In genomic region chr2:27071137-27071536, GRCm38 (mm10) we compare ENCODE assay signal across 9 mouse cellular contexts. TPM values are rescaled to one million over a fixed set of nuclear protein-coding genes. Genes with fewer than 3 reads are reported as not detected.
A peak's percentile ranks its signal among the peaks of the same experiment; 100 is the strongest.
DNase-seq lines count a peak whose midpoint lies in the region; ATAC-seq lines count a peak whose summit lies in the region.
"Had no signal": no experiment of that assay in that cellular context is flagged by ENCODE, and none has a peak within 500 bp of the region (broad histone marks: within the 10 kb centered on the region; RNA-seq: fewer than 3 reads in every experiment).

No protein-coding gene starts in this region.

- intact Hi-C loops in gastrocnemius, postnatal 36 days (cut with DNase I): no loop called here

- no peak overlapping the region for H3K4me3 ChIP-seq in hindbrain, embryonic 10.5 days
- H3K4me3 ChIP-seq in hindbrain, embryonic 11.5 days (ENCODE audit: low read depth, low read length): no peak overlapping the region
- no peak overlapping the region for H3K4me3 ChIP-seq in limb, embryonic 10.5 days

- no peak overlapping the region for H3K9ac ChIP-seq in hindbrain, embryonic 11.5 days (ENCODE audit: low read depth, low read length)

- no peaks in the 10 kb centered on the region for H3K9me3 ChIP-seq in hindbrain, embryonic 10.5 days
- no peaks in the 10 kb centered on the region for H3K9me3 ChIP-seq in hindbrain, embryonic 11.5 days (ENCODE audit: control insufficient read depth, low read length)
- no peaks in the 10 kb centered on the region for H3K9me3 ChIP-seq in limb, embryonic 10.5 days (replicated peaks)
- H3K9me3 ChIP-seq: G1E had no signal

- WGBS in hindbrain, embryonic 10.5 days: 61% methylated on average over 4 of the region's 4 CpGs
- WGBS in hindbrain, embryonic 11.5 days: 54% methylated on average over 4 of the region's 4 CpGs
- WGBS in limb, embryonic 10.5 days: 57% methylated on average over 4 of the region's 4 CpGs

- no peaks in the 10 kb centered on the region for H3K36me3 ChIP-seq in hindbrain, embryonic 10.5 days
- H3K36me3 ChIP-seq in hindbrain, embryonic 11.5 days (ENCODE audit: control insufficient read depth, insufficient read depth, low read length): no peaks in the 10 kb centered on the region
- H3K36me3 ChIP-seq in limb, embryonic 10.5 days: no peaks in the 10 kb centered on the region
- H3K36me3 ChIP-seq: G1E had no signal

- H3K27me3 ChIP-seq in hindbrain, embryonic 10.5 days (ENCODE audit: insufficient read depth, poor library complexity, severe bottlenecking): peaks cover 33% of the 10 kb centered on the region; the same call in 1 of the 2 replicates
- H3K27me3 ChIP-seq in hindbrain, embryonic 11.5 days (ENCODE audit: control insufficient read depth, insufficient read depth, low read length): no peaks in the 10 kb centered on the region
- no peaks in the 10 kb centered on the region for H3K27me3 ChIP-seq in limb, embryonic 10.5 days (ENCODE audit: low read depth, poor library complexity, severe bottlenecking)

- peak overlapping the region; percentile 53; the same call in 1 of the 2 replicates for H3K27ac ChIP-seq in hindbrain, embryonic 10.5 days
- no peak overlapping the region for H3K27ac ChIP-seq in hindbrain, embryonic 11.5 days (ENCODE audit: low read depth, low read length)
- H3K27ac ChIP-seq in limb, embryonic 10.5 days: peak overlapping the region; percentile 84

- ATAC-seq in hindbrain, embryonic 11.5 days (ENCODE audit: low FRiP score): no peak

- DNase-seq in hindbrain, embryonic 10.5 days (ENCODE audit: low spot score): no peak
- no peak for DNase-seq in hindbrain, embryonic 11.5 days (ENCODE audit: low spot score)
- peak; percentile 51 to 62 for DNase-seq in adrenal gland, adult 18-20 months (ENCODE audit: low spot score in 2 of 2)
- peak; percentile 35 to 61 for DNase-seq in gastrocnemius, postnatal 36 days
- peak; percentile 63 for DNase-seq in kidney, adult 9 months
- no peak for DNase-seq in limb, embryonic 10.5 days (ENCODE audit: low spot score)
- DNase-seq in right cerebral cortex, postnatal 14 days: peak; percentile 97
- no peak for DNase-seq in T-cell, adult 2 months (ENCODE audit: low spot score)

- no peak overlapping the region for H3K4me2 ChIP-seq in hindbrain, embryonic 11.5 days (replicated peaks; ENCODE audit: low read depth, low read length)

- peaks cover 40% of the 10 kb centered on the region for H3K4me1 ChIP-seq in hindbrain, embryonic 10.5 days (replicated peaks)
- peaks cover 3% of the 10 kb centered on the region; the same call in 1 of the 2 replicates for H3K4me1 ChIP-seq in hindbrain, embryonic 11.5 days (replicated peaks; ENCODE audit: control insufficient read depth, insufficient read depth, low read length)
- H3K4me1 ChIP-seq in limb, embryonic 10.5 days: peaks cover 57% of the 10 kb centered on the region

RNA-seq across cellular contexts. Expression of gene Mymk, which starts 0.8 kb away (rescaled TPM):
- polyA plus RNA-seq in hindbrain, embryonic 10.5 days (2016; fragmentation: Nextera tagmentation; extraction: Ambion mirVana): 0.11 and 0.29 TPM in 2 replicates
- 1.9 and 3.6 TPM in 2 replicates for polyA plus RNA-seq in hindbrain, embryonic 11.5 days (2014; fragmentation: Nextera tagmentation; extraction: Ambion mirVana)
- total RNA-seq in adrenal gland, adult 18-20 months (2021): not detected
- total RNA-seq in gastrocnemius, postnatal 36 days (2021): 1 to 10 TPM; 2.0 to 5.7 TPM
- 0.16 and 1.5 TPM in 2 replicates for polyA plus RNA-seq in limb, embryonic 10.5 days (2016; fragmentation: Nextera tagmentation; extraction: Ambion mirVana)
- polyA plus RNA-seq: G1E had no signal

RNA-seq across cellular contexts. Expression of gene Adamtsl2, which starts 8.0 kb away (rescaled TPM):
- polyA plus RNA-seq in hindbrain, embryonic 10.5 days (2016; fragmentation: Nextera tagmentation; extraction: Ambion mirVana): 4.0 and 7.0 TPM in 2 replicates
- 5.6 and 6.2 TPM in 2 replicates for polyA plus RNA-seq in hindbrain, embryonic 11.5 days (2014; fragmentation: Nextera tagmentation; extraction: Ambion mirVana)
- total RNA-seq in adrenal gland, adult 18-20 months (2021): 10 to 100 TPM; 20.4 to 23.7 TPM
- total RNA-seq in gastrocnemius, postnatal 36 days (2021): 10 to 100 TPM in 1 of 2 experiments, 1 to 10 TPM in 1; 7.7 to 10.4 TPM
- 3.5 and 9.1 TPM in 2 replicates for polyA plus RNA-seq in limb, embryonic 10.5 days (2016; fragmentation: Nextera tagmentation; extraction: Ambion mirVana)
- polyA plus RNA-seq: G1E had no signal

RNA-seq across cellular contexts. Expression of gene Slc2a6, which starts 43.3 kb away (rescaled TPM):
- 2.8 and 3.1 TPM in 2 replicates for polyA plus RNA-seq in hindbrain, embryonic 10.5 days (2016; fragmentation: Nextera tagmentation; extraction: Ambion mirVana)
- 1.1 and 2.3 TPM in 2 replicates for polyA plus RNA-seq in hindbrain, embryonic 11.5 days (2014; fragmentation: Nextera tagmentation; extraction: Ambion mirVana)
- 1 to 10 TPM in 1 of 2 experiments, under 1 TPM in 1; 0.33 to 1.1 TPM for total RNA-seq in adrenal gland, adult 18-20 months (2021)
- not detected for total RNA-seq in gastrocnemius, postnatal 36 days (2021)
- 0.49 and 0.91 TPM in 2 replicates for polyA plus RNA-seq in limb, embryonic 10.5 days (2016; fragmentation: Nextera tagmentation; extraction: Ambion mirVana)
- polyA plus RNA-seq: G1E had no signal

Comparison
In these comparisons a context has a peak if more than half of its experiments do, and no peak if none do; other contexts are left out.
1. DNase-seq: peak in adrenal gland, adult 18-20 months (2 of 2), gastrocnemius, postnatal 36 days (2 of 2), kidney, adult 9 months (single experiment) and right cerebral cortex, postnatal 14 days (single experiment); none in hindbrain, embryonic 10.5 days (single experiment), hindbrain, embryonic 11.5 days (single experiment), limb, embryonic 10.5 days (single experiment) and T-cell, adult 2 months (single experiment).